Mouse (Mus musculus) adrenal gland (tissue): ENCODE data around the gene Irgq.
"Not testable (repeated sequence)": the region's sequence is repeated elsewhere in the genome, so short reads cannot be mapped to it uniquely, and the experiment has no call there.

Experiments
- intact Hi-C: fragments of 180-260 bp; cut with DNase I; formaldehyde crosslinking; loops from one replicate; pipeline ENCODE4 v1.15.1; 2025

Irgq gene

GRCm38 (mm10) chr7:24507726-24508114 lies 22.8 kb upstream of the Irgq start:
- intact Hi-C loops: loop anchor here (2.0 kb wide), 1 partner anchor 21 kb away; no protein-coding TSS in a partner anchor

DNA sequence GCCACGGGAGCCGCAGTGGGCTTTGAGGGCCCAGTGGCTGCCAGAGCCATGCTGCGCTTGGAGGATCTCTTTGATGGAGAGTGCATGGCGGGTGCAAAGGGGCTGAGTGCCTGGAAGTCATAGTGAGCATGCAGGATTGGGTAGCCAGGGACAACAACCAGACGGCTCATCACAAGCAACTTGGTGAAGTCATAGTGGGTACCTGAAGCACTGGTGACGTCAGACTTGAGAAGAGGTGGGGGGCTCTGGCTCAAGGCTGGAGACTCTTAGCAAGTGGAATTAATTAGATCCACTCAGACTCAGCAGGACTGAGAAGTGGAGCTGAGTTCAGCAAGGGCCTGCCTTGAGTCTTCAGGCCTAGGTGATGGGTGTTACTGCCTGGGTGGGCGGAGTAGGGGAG lies 18.1 kb upstream of the Irgq start, which contains the start of gene AC161166.1:
AC161166.1 (minus strand) TSS at position 101 of the 400 bp plus-strand sequence.
- intact Hi-C loops: no loop called here

GRCm38 (mm10) chr7:24516319-24516718 lies 14.2 kb upstream of the Irgq start:
- intact Hi-C loops: not testable (repeated sequence)

GRCm38 (mm10) chr7:24517077-24517476 lies 13.4 kb upstream of the Irgq start:
- intact Hi-C loops: no loop called here

DNA sequence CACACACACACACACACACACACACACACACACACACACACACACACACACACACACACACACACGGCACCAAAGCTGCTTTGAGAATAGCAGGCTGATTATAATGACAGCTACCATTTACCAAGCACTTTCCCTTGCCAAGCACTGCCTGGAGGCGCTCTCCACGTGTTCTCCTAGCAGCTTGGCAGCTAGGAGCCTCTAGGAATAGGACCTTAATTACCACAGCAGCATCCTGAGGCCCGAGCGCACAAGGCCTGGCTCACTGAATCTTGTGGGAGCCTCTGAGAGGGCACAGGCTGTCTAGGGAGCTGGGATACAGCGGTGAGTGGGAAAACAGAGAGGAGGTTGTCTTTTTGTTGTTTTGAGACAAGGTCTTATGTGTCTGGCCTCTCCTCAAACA lies 12.8 kb upstream of the Irgq start:
- intact Hi-C loops: no loop called here

DNA sequence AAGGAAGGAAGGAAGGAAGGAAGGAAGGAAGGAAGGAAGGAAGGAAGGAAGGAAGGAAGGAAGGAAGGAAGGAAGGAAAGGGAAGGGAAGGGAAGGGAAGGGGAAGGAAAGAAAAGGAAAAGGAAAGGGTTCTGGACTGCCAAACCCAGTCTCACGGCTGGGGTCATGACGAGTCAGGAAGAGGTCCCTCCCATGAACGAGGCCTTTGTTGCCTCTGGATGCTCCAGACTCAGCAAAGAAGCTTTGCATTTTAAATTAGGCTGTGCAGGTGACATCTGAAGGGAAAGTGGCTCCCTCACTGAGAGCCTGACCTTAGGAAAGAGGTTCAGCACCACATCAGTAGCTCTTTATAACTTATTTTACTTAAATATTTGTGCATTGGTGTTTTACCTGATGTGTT lies 11.4 kb upstream of the Irgq start:
- intact Hi-C loops: no loop called here

DNA sequence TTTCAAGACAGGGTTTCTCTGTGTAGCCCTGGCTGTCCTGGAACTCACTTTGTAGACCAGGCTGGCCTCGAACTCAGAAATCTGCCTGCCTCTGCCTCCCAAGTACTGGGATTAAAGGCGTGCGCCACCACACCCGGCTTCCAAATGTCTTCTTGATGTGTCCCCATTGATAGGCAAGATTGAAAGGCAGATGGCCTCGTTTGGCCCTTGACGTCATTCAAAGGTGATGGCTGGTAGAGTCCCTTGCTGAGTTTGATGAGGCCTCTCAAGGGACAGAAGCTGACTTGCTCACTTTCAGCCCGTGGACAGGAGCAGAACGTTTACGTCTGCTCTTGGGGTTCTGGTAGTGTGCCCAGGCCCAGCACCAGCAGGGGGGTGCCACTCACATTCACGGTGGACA lies 10.4 kb upstream of the Irgq start:
- intact Hi-C loops: not testable (repeated sequence)

DNA sequence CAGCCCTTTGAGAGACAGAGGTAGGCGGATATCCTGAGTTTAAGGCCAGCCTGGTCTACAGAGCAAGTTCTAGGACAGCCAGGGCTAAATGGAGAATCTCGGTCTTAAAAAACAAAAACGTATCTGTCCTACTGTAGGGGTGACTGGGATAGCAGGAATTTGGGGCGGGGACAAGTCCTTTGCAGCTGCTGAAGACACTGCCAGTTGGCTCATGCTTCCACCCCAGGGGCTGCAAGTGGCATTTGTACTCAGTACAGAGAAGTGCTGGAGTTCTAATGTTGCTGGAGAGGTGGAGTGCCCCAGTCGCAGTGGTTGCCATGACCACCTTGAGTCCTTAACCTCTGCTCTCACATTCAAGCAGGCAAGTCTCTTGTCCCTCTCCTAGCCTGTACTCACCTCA lies 7.7 kb upstream of the Irgq start:
- intact Hi-C loops: no loop called here

- intact Hi-C loops: no loop called here
These were observed 6.8 kb upstream of the Irgq start for GRCm38 (mm10) chr7:24523723-24524122.

- intact Hi-C loops: no loop called here
These were observed 5.5 kb upstream of the Irgq start for GRCm38 (mm10) chr7:24524978-24525377.

- intact Hi-C loops: no loop called here
These were observed 4.6 kb upstream of the Irgq start for GRCm38 (mm10) chr7:24525686-24526420.

GRCm38 (mm10) chr7:24528861-24529260 lies 1.6 kb upstream of the Irgq start:
- intact Hi-C loops: loop anchor here (2.0 kb wide), 1 partner anchor 22 kb away; the partner anchor contains the start of gene Zfp428

GRCm38 (mm10) chr7:24529580-24529979 lies 909 bp upstream of the Irgq start:
- intact Hi-C loops: loop anchor here (2.0 kb wide), 1 partner anchor 23 kb away; the partner anchor contains the start of gene Zfp428

GRCm38 (mm10) chr7:24531211-24531971 lies 902 bp downstream of the Irgq start:
- intact Hi-C loops: loop anchor here (2.0 to 5.0 kb wide), 2 partner anchors 15 to 126 kb away; partner anchors contain the start of genes Pinlyp and Xrcc1

DNA sequence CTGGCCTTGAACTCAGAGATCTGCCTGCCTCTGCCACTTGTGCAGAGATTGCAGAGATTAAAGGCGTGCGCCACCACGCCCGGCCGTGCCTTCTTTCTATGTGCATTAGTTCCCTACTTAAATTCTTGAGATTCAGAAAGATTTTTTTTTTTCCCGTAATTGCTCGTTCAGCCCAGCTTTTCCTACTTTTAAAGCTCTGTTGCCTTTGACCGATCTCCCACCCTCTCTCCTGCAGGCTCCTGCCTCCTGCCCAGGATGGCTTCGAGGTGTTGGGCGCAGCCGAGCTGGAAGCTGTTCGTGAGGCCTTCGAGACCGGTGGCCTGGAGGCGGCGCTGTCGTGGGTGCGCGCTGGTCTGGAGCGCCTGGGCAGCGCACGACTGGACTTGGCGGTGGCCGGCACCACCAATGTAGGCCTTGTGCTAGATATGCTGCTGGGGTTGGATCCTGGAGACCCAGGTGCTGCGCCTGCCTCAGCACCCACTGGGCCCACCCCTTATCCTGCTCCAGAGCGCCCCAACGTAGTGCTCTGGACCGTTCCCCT lies 2.6 kb downstream of the Irgq start:
- intact Hi-C loops: loop anchor here (5.0 kb wide), 1 partner anchor 124 kb away; no protein-coding TSS in a partner anchor

DNA sequence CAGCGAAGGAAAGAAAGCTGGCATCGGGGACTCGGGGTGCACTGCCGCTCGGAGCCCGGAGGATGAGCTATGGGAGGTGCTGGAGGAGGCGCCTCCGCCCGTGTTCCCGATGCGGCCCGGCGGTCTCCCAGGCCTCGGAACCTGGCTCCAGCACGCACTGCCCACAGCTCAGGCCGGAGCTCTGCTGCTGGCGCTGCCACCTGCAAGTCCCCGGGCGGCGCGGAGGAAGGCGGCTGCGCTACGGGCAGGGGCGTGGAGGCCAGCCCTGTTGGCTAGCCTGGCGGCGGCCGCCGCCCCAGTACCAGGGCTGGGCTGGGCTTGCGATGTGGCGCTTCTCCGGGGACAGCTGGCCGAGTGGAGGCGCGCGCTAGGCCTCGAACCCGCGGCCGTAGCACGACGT lies 3.3 kb downstream of the Irgq start:
- intact Hi-C loops: loop anchor here (5.0 kb wide), 1 partner anchor 123 kb away; no protein-coding TSS in a partner anchor

- intact Hi-C loops: loop anchor here (5.0 kb wide), 1 partner anchor 123 kb away; no protein-coding TSS in a partner anchor
These were observed 3.8 kb downstream of the Irgq start for GRCm38 (mm10) chr7:24534301-24534700.

DNA sequence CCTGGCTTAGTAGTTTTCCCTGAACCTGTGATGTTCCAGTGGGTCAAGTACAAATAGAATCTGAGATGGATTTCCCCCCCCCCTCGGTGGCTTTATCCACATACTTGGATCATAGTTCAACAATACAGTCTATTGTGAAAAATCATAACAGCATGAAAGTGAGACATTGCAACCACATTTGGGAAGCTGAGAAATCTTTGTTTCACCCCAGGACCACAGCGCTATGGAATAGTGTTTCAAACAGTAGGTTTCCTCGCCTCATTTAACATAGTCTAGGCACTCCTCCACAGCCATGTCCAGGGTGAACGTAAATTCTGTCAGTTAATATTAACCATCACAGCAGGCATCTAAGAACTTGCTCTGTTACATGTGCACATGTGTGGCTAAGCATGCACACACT lies 6.6 kb downstream of the Irgq start:
- intact Hi-C loops: no loop called here

- intact Hi-C loops: no loop called here
These were observed 7.1 kb downstream of the Irgq start for GRCm38 (mm10) chr7:24537591-24537990.

GRCm38 (mm10) chr7:24538154-24538553 lies 7.7 kb downstream of the Irgq start:
- intact Hi-C loops: no loop called here

GRCm38 (mm10) chr7:24538701-24539100 lies 8.2 kb downstream of the Irgq start:
- intact Hi-C loops: no loop called here

- intact Hi-C loops: no loop called here
These were observed 9.2 kb downstream of the Irgq start for GRCm38 (mm10) chr7:24539686-24540085.
